Mouse (Mus musculus) heart, embryonic 16.5 days (tissue): ENCODE results near the gene Stxbp4. TPM values are rescaled to one million over a fixed set of nuclear protein-coding genes. Genes with fewer than 3 reads are reported as not detected.

ENCODE experiments used
- ATAC-seq: fragments of 200-750 bp; cut with Nextera tagmentation; replicated peaks from 2 replicates; pipeline ENCODE4 v1.8.0; 2017; ENCODE audit warnings: moderate number of reproducible peaks; ENCODE audit not compliant: insufficient read depth, low FRiP score; ENCODE audit errors: extremely low read depth
- H3K27ac ChIP-seq: fragments of 300-500 bp; sonication (generic); 2 replicates; pipeline ENCODE4 v1.5.1; 2014; ENCODE audit warnings: mild to moderate bottlenecking, low read length, control low read depth, moderate library complexity
- H3K27me3 ChIP-seq: fragments of 300-500 bp; sonication (generic); 2 replicates; pipeline ENCODE4 v1.6.1; 2014; ENCODE audit warnings: low read length, mixed read lengths; ENCODE audit not compliant: control insufficient read depth, insufficient read depth
- H3K36me3 ChIP-seq: fragments of 300-500 bp; sonication (generic); 2 replicates; pipeline ENCODE4 v1.6.1; 2014; ENCODE audit not compliant: control insufficient read depth, insufficient read depth
- H3K4me1 ChIP-seq: fragments of 300-500 bp; sonication (generic); 2 replicates; pipeline ENCODE4 v1.6.1; 2014; ENCODE audit warnings: low read length, mixed read lengths; ENCODE audit not compliant: control insufficient read depth, insufficient read depth
- H3K4me2 ChIP-seq: fragments of 300-500 bp; sonication (generic); 2 replicates; pipeline ENCODE4 v1.6.1; 2014; ENCODE audit warnings: low read depth, mild to moderate bottlenecking, control low read depth, low read length
- H3K4me3 ChIP-seq: fragments of 300-500 bp; sonication (generic); 2 replicates; pipeline ENCODE4 v1.5.1; 2014; ENCODE audit warnings: mild to moderate bottlenecking, control low read depth, low read length
- H3K9ac ChIP-seq: fragments of 300-500 bp; sonication (generic); 2 replicates; pipeline ENCODE4 v1.6.1; 2014; ENCODE audit warnings: low read length, control low read depth
- H3K9me3 ChIP-seq: fragments of 300-500 bp; sonication (generic); replicated peaks from 2 replicates; pipeline ENCODE4 v1.6.1; 2016; ENCODE audit warnings: low read length; ENCODE audit not compliant: control insufficient read depth
- WGBS: fragments of 180-500 bp; shearing (Covaris S2); extraction: QIAGEN DNeasy Blood & Tissue Kit; methylation state at CpG from one replicate; pipeline ENCODE4 v1.1.7; 2014; 5-methylcytosine and 5-hydroxymethylcytosine counted together
- polyA plus RNA-seq: library from polyadenylated mRNA; unstranded; fragments of >200 nt; fragmentation: Nextera tagmentation; extraction: Ambion mirVana; gene quantifications from 2 replicates; pipeline ENCODE4 v1.2.1, GENCODE M21; 2015

Gene Stxbp4
- polyA plus RNA-seq, 1 experiment from 2014 or later, result 11.6 TPM

DNA sequence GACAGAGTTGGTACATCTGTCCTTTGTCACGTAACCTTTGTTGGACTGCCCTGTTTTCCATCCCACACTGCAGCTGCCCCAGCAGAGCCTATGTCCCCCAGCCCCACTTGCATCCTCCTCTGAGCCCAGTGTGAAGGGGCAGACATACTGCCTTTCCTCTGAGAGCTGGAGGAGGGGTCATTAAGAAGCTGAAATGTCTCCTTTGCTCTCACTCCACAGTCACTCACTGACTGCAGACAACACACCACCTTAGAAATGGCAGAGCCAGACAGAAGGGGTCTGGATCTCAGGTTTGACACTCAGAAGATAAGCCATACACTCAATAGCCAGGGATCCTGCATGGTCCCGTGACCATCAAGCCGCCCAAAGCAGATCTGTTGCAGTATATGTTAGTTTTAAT is 154.1 kb downstream of the Stxbp4 start:
- H3K27ac ChIP-seq, result no peak overlapping the region
- no peak overlapping the region for H3K4me3 ChIP-seq
- WGBS, result 83% methylated on average over 3 of the region's 3 CpGs
- no peak overlapping the region for H3K9ac ChIP-seq
- H3K4me2 ChIP-seq, result no peak overlapping the region
- ATAC-seq, result no peak
- H3K4me1 ChIP-seq, result peaks cover 6% of the 10 kb centered on the region
- 0 out of 2 replicates have a peak, but pooled peaks cover 5% of the 10 kb centered on the region for H3K36me3 ChIP-seq
- H3K9me3 ChIP-seq, result no peaks in the 10 kb centered on the region
- H3K27me3 ChIP-seq, result no peaks in the 10 kb centered on the region

DNA sequence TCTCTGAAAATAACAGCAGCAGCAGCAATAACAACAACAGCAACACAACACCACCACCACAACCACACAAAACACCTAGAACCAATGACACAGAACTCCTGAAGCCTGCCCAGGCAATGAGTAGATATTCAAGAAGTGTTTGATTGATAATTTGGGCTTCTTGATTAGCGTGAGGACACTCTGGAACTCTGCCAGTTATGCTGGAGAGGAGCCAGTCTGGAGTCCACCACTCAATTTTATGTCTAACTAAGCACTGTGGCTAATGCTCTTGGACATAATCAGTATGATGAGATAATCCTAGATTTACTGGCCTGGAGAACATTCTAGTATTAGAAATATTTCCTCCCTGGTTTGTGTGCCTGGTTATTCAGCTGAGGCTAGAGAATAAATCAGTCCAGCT is 156.1 kb downstream of the Stxbp4 start:
- WGBS, result 15% methylated on average over 1 of the region's 1 CpGs
- H3K27me3 ChIP-seq, result no peaks in the 10 kb centered on the region
- H3K36me3 ChIP-seq, result no peaks in the 10 kb centered on the region
- no peak for ATAC-seq
- H3K9me3 ChIP-seq, result no peaks in the 10 kb centered on the region
- no peak overlapping the region for H3K4me2 ChIP-seq
- H3K27ac ChIP-seq, result no peak overlapping the region
- H3K4me1 ChIP-seq, result peaks cover 10% of the 10 kb centered on the region
- no peak overlapping the region for H3K9ac ChIP-seq
- no peak overlapping the region for H3K4me3 ChIP-seq

DNA sequence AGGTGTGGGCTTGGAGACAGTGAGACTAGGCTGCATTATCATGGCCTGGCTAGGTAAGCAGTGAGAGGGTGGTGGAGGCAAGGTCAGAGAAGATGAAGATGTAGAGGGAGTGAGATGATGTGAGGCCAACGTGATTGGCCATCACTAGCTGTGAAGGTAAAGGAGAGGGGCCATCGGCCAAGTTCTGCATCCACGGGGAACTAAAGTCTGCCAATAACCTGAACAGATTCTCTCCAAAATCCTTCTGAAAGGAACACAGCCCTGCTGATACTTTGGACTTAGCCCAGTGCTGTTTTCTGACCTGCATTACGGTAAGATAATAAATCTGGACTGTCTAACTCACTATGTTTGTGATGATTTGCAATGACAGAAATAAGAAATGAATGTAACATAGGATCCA is 167.6 kb downstream of the Stxbp4 start:
- Histone ChIP-seq H3K27me3 (no peaks in the 10 kb centered on the region), H3K9me3 (no peaks in the 10 kb centered on the region), H3K4me3 (no peak overlapping the region), H3K9ac (no peak overlapping the region), H3K27ac (no peak overlapping the region), H3K4me2 (no peak overlapping the region), H3K4me1 (no peaks in the 10 kb centered on the region), H3K36me3 (no peaks in the 10 kb centered on the region)
- ATAC-seq, result no peak
- 78% methylated on average over 4 of the region's 4 CpGs for WGBS

DNA sequence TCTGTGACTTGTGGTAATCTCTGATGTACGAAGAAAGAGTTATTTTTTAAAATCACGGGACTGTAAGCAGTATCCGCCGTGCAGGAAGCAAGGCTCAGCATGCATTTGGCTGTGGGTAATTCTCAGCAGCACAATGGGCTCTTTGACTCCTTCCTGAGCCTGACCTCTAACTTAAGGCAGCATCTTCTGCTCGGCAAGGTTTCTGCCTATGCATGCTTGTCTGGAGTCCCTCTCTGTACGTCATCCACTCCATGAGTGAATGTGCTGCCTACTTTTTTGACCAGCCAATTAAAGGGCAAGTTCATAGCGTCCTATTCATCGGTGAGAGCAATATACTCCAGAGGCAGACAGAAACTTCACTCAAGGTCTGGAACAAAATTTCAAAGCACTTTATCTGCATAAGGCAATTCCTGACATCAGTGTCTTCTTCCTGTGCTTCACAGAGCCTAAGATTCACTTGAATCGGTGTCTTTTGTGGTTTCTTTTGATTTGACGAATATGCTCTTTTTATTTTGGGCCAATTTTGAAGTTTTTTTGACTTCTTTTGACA is 173.8 kb downstream of the Stxbp4 start:
- Histone ChIP-seq H3K4me2 (no peak overlapping the region), H3K9me3 (no peaks in the 10 kb centered on the region), H3K4me3 (no peak overlapping the region), H3K27me3 (no peaks in the 10 kb centered on the region), H3K36me3 (no peaks in the 10 kb centered on the region), H3K9ac (no peak overlapping the region), H3K27ac (no peak overlapping the region), H3K4me1 (no peaks in the 10 kb centered on the region)
- 63% methylated on average over 10 of the region's 10 CpGs for WGBS
- ATAC-seq, result no peak

DNA sequence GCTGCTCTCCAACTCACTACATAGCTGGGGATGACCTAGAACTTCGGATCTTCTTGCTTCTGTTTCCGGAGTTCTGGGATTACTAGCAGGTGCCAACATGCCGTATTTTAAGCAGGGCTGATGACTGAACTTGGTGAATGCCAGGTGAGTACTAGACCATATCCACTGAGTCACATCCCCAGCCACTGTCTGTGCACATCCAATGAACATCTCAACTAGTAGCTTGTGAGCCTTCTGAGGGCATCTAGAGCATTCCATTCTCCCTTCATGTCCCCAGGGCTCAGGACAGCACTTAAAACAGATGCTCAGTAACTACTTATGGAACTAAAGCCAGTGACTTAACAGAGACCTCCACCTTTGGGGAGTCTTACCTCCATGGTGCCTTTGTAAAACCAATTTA is 177.4 kb downstream of the Stxbp4 start:
- ATAC-seq, result no peak
- H3K27me3 ChIP-seq, result no peaks in the 10 kb centered on the region
- H3K9ac ChIP-seq, result no peak overlapping the region
- H3K36me3 ChIP-seq, result no peaks in the 10 kb centered on the region
- no peak overlapping the region for H3K27ac ChIP-seq
- WGBS, result 83% methylated on average over 3 of the region's 3 CpGs
- no peak overlapping the region for H3K4me3 ChIP-seq
- H3K4me2 ChIP-seq, result no peak overlapping the region
- H3K4me1 ChIP-seq, result no peaks in the 10 kb centered on the region
- H3K9me3 ChIP-seq, result no peaks in the 10 kb centered on the region

DNA sequence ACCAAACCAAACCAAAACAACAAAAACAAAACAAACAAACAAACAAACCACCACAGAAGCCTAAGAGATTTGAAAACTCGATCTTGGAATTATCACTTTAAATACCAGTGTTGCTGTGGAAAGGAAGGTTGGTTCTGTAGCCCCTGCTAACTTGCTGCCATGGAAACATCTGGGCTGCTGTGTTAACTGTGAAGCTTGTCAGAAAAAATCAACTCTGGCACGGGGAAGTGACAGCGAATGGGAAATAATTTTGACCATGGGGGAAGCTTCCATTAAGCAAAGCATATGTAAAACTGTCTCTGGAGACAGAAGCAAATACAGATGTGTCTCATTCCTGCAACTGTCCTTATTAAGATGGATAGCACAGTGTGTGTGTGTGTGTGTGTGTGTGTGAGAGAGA is 185.8 kb downstream of the Stxbp4 start:
- 52% methylated on average over 3 of the region's 3 CpGs for WGBS
- no peaks in the 10 kb centered on the region for H3K27me3 ChIP-seq
- no peak for ATAC-seq

DNA sequence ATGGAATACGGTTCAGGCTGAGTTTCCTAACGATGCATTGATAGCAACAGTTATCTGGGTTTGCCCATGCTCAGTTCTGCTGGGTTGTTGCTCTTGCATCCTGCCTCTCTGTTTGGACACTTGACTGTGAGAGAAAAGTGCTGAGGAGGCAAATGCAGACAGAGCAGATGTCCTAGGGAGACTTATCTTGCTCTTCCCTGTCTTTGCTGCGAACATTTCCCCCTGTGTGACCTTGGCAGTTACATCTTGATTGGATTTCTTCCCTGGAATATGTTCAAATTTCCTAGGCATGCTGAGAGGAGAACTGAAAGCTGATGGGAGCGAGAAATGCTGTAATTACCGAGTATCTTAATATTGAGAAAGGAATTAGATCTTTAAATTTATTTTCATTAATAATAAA is 186.4 kb downstream of the Stxbp4 start:
- Histone ChIP-seq H3K36me3 (no peaks in the 10 kb centered on the region), H3K4me2 (no peak overlapping the region), H3K9me3 (no peaks in the 10 kb centered on the region), H3K9ac (no peak overlapping the region), H3K27ac (no peak overlapping the region), H3K27me3 (no peaks in the 10 kb centered on the region), H3K4me3 (no peak overlapping the region), H3K4me1 (no peaks in the 10 kb centered on the region)
- WGBS, result 55% methylated on average over 5 of the region's 5 CpGs
- ATAC-seq, result no peak

More for the DNA sequence above, 185.8 kb downstream of the Stxbp4 start:
- no peak overlapping the region for H3K27ac ChIP-seq
- H3K4me3 ChIP-seq, result no peak overlapping the region
- no peaks in the 10 kb centered on the region for H3K4me1 ChIP-seq
- H3K9me3 ChIP-seq, result no peaks in the 10 kb centered on the region
- H3K4me2 ChIP-seq, result no peak overlapping the region
- no peaks in the 10 kb centered on the region for H3K36me3 ChIP-seq
- no peak overlapping the region for H3K9ac ChIP-seq

DNA sequence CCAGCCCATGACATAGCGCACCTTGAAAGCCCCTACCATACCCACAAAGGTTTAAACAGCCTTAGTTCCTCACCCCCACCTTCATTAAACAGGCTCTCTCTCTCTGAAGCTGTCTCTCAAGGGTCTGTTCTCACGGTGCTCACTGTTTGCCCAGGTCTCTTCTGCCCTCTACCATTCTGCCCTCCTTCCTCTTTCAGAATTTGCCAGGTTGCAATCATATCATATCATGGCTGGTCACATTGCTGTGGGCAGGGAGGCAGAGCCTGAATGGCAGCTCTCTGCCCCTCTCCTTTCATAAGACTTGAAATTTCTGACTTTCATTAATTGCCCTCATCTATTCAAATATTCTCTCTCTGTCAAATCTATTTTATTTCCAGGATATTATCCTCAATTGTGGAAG is 195.4 kb downstream of the Stxbp4 start:
- no peaks in the 10 kb centered on the region for H3K9me3 ChIP-seq
- H3K4me2 ChIP-seq, result no peak overlapping the region
- no peaks in the 10 kb centered on the region for H3K4me1 ChIP-seq
- no peak for ATAC-seq
- H3K27me3 ChIP-seq, result no peaks in the 10 kb centered on the region
- H3K27ac ChIP-seq, result no peak overlapping the region
- H3K36me3 ChIP-seq, result no peaks in the 10 kb centered on the region
- no peak overlapping the region for H3K9ac ChIP-seq
- WGBS, result 87% methylated on average over 2 of the region's 2 CpGs
- no peak overlapping the region for H3K4me3 ChIP-seq

DNA sequence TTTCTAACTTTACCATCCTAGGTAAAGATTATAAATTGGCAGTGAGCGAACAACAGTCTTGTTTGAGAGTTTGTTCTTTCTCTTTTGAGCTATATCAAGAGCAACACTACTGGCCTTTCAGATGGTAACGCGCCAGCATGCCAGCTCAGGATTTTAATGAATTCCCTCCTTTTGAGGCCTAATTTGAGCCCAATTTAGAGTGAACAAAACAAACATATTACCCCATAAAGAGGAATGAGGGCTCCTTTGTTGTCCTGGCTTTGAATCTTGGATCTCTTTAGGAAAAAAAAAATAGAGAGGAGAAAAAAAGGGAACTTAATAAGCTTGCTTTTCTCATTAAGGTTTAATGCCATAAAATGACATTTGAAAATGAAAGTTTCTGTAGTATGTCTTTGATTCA is 197.0 kb downstream of the Stxbp4 start:
- 77% methylated on average over 3 of the region's 3 CpGs for WGBS
- Histone ChIP-seq H3K9me3 (no peaks in the 10 kb centered on the region), H3K27ac (no peak overlapping the region), H3K4me2 (no peak overlapping the region), H3K4me3 (no peak overlapping the region), H3K36me3 (no peaks in the 10 kb centered on the region), H3K4me1 (no peaks in the 10 kb centered on the region), H3K27me3 (no peaks in the 10 kb centered on the region), H3K9ac (no peak overlapping the region)
- no peak for ATAC-seq

DNA sequence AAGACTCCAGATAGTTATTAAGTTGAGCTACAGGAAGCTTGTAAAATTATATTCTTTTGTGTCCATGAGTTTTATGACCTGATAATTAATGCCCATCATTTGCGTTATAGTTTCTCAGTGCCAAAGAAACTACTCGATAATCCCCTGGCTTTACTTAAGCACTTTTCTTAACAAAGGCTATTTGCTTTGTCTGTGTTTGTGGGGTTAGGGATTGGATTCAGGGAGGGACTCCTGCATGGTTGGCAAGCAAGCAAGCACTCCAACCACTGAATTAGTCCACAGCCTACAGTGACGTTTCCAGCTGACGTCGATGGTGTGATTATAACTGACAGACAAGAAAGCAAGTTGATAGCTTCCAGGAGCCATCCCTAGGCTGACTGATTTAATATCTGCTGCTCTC is 199.1 kb downstream of the Stxbp4 start:
- Histone ChIP-seq H3K4me2 (no peak overlapping the region), H3K9ac (no peak overlapping the region), H3K4me3 (no peak overlapping the region), H3K4me1 (no peaks in the 10 kb centered on the region), H3K27ac (no peak overlapping the region), H3K27me3 (no peaks in the 10 kb centered on the region), H3K36me3 (no peaks in the 10 kb centered on the region), H3K9me3 (no peaks in the 10 kb centered on the region)
- ATAC-seq, result no peak
- 60% methylated on average over 5 of the region's 5 CpGs for WGBS
